Mouse (Mus musculus): ENCODE measurements around the gene Krt90.

GRCm38 (mm10) chr15:101599123-101599522 is 36.4 kb upstream of the Krt90 start:
- TF ChIP-seq CTCF (IDR thresholded peaks at IDR 0.05; ENCODE audit: low read depth) = no peak
- no peak for TF ChIP-seq EP300 (optimal IDR thresholded peaks at IDR 0.05)

Measured in stomach, postnatal 0 days (tissue).